Mouse (Mus musculus) gastrocnemius, postnatal 4 days (tissue): Measurements from ENCODE around the gene Gpr107. TPM values are rescaled to one million over a fixed set of nuclear protein-coding genes. Genes with fewer than 3 reads are reported as not detected.
"Not testable (repeated sequence)": the region's sequence is repeated elsewhere in the genome, so short reads cannot be mapped to it uniquely, and the experiment has no call there.

ENCODE experiments used
- DNase-seq, 2 experiments: peaks; one replicate each; pipeline ENCODE4 v3.0.0; 2021 to 2022; ENCODE audit warnings: low spot score in 2 of 2, mixed read lengths in 2 of 2
- total RNA-seq, 2 experiments: library from RNA; stranded (reverse); gene quantifications; 2 replicates each; pipeline ENCODE4 v1.2.3; 2021

Gpr107 gene
- total RNA-seq, 2 experiments from 2014 or later = 43.2 to 46.0 TPM

GRCm38 (mm10) chr2:31147054-31147453 lies 5.1 kb upstream of the Gpr107 start:
- no peak for DNase-seq

- DNase-seq = no peak
Measured at GRCm38 (mm10) chr2:31150762-31151161, 1.4 kb upstream of the Gpr107 start.

GRCm38 (mm10) chr2:31156846-31157245 lies 4.7 kb downstream of the Gpr107 start:
- DNase-seq = no peak

- no peak for DNase-seq
Measured at GRCm38 (mm10) chr2:31160147-31160920, 8.2 kb downstream of the Gpr107 start.

GRCm38 (mm10) chr2:31161620-31162019 lies 9.5 kb downstream of the Gpr107 start:
- no peak for DNase-seq

- DNase-seq = no peak
Measured at GRCm38 (mm10) chr2:31163361-31164118, 11.4 kb downstream of the Gpr107 start.

- no peak for DNase-seq
Measured at GRCm38 (mm10) chr2:31164841-31165455, 12.8 kb downstream of the Gpr107 start.

- no peak for DNase-seq
Measured at GRCm38 (mm10) chr2:31165529-31165928, 13.4 kb downstream of the Gpr107 start.

- DNase-seq = not testable (repeated sequence)
Measured at GRCm38 (mm10) chr2:31167571-31167970, 15.5 kb downstream of the Gpr107 start.

GRCm38 (mm10) chr2:31169001-31169400 lies 16.9 kb downstream of the Gpr107 start:
- no peak for DNase-seq

GRCm38 (mm10) chr2:31170164-31170563 lies 18.0 kb downstream of the Gpr107 start:
- DNase-seq = no peak

GRCm38 (mm10) chr2:31172001-31172400 lies 19.9 kb downstream of the Gpr107 start:
- DNase-seq = no peak

GRCm38 (mm10) chr2:31172536-31172935 lies 20.4 kb downstream of the Gpr107 start:
- DNase-seq = no peak

- no peak for DNase-seq
Measured at GRCm38 (mm10) chr2:31173290-31173689, 21.2 kb downstream of the Gpr107 start.

GRCm38 (mm10) chr2:31178593-31178992 lies 26.5 kb downstream of the Gpr107 start:
- DNase-seq = not testable (repeated sequence)

- no peak for DNase-seq
Measured at GRCm38 (mm10) chr2:31179471-31179870, 27.4 kb downstream of the Gpr107 start.

GRCm38 (mm10) chr2:31180081-31180551 lies 28.0 kb downstream of the Gpr107 start:
- no peak for DNase-seq

- no peak for DNase-seq
Measured at GRCm38 (mm10) chr2:31182786-31183330, 30.7 kb downstream of the Gpr107 start.

GRCm38 (mm10) chr2:31183830-31184229 lies 31.7 kb downstream of the Gpr107 start:
- DNase-seq = no peak

GRCm38 (mm10) chr2:31188691-31189090 lies 36.6 kb downstream of the Gpr107 start:
- no peak for DNase-seq

GRCm38 (mm10) chr2:31189654-31190053 lies 37.5 kb downstream of the Gpr107 start:
- DNase-seq = no peak

GRCm38 (mm10) chr2:31191765-31192164 lies 39.6 kb downstream of the Gpr107 start:
- no peak for DNase-seq
